Mouse (Mus musculus): ENCODE results near the gene Slc22a14. TPM values are rescaled to one million over a fixed set of nuclear protein-coding genes. Genes with fewer than 3 reads are reported as not detected.

Slc22a14 gene
- total RNA-seq, 1 experiment: 0.45 TPM

- in situ Hi-C loops (cut with MboI; ENCODE audit: low sequenced_read_pairs in 2 of 2, unreplicated experiment in 2 of 2): no loop called here
- H3K9ac ChIP-seq (ENCODE audit: insufficient read depth, low read depth, low read length, poor library complexity, severe bottlenecking): no peak overlapping the region
- no peaks in the 10 kb centered on the region for H3K4me1 ChIP-seq (ENCODE audit: control insufficient read depth in 2 of 2, insufficient read depth in 2 of 2, low read length in 2 of 2, poor library complexity in 1 of 2)
- H3K36me3 ChIP-seq (ENCODE audit: control insufficient read depth, insufficient read depth, low read length, poor library complexity, severe bottlenecking): peaks cover 27% of the 10 kb centered on the region
- H3K27ac ChIP-seq (ENCODE audit: insufficient read depth, low read depth, low read length, poor library complexity, severe bottlenecking): no peak overlapping the region
- no peak for DNase-seq (ENCODE audit: low read depth, low spot score)
- H3K4me3 ChIP-seq (ENCODE audit: insufficient read depth in 1 of 2, low read depth in 1 of 2, low read length in 2 of 2, poor library complexity in 1 of 2, severe bottlenecking in 1 of 2): no peak overlapping the region
- TF ChIP-seq ZNF384 (IDR thresholded peaks at IDR 0.05; ENCODE audit: low read depth, low read length) (no peak), CHD2 (IDR thresholded peaks at IDR 0.05; ENCODE audit: low read depth, low read length) (no peak), ZC3H11A (IDR thresholded peaks at IDR 0.05; ENCODE audit: borderline replicate concordance, low read depth, low read length) (no peak), HCFC1 (IDR thresholded peaks at IDR 0.05; ENCODE audit: borderline replicate concordance, insufficient read depth, low read length) (no peak), MAFK (IDR thresholded peaks at IDR 0.05; ENCODE audit: insufficient read depth, low read depth, low read length) (no peak)
- H3K9me3 ChIP-seq (ENCODE audit: control insufficient read depth, insufficient read depth, low read depth, low read length): no peaks in the 10 kb centered on the region
These were observed 14.2 kb downstream of the Slc22a14 start for GRCm38 (mm10) chr9:119350947-119351705.

DNA sequence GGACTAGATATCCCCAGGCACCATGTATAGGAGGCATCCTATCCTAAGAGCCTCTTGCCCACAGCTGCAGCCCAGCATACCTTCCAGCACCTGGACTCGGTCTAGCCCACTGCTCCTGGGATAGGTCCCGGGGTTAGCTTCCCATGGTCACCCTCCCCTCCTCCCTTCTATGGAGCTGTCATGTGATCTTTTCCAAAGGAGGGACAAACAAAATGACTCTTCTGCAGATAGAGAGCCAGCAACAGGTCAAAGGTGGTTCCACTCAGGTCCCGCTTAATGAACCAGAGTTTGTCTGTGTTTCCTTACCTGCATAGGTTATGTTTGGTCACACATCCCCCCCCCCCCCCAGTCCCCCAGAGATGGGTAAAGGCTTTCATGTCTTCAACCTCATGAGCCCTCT lies 14.8 kb downstream of the Slc22a14 start:
- Histone ChIP-seq H3K36me3 (ENCODE audit: control insufficient read depth, insufficient read depth, low read length, poor library complexity, severe bottlenecking) (peaks cover 27% of the 10 kb centered on the region), H3K27ac (ENCODE audit: insufficient read depth, low read depth, low read length, poor library complexity, severe bottlenecking) (no peak overlapping the region), H3K9ac (ENCODE audit: insufficient read depth, low read depth, low read length, poor library complexity, severe bottlenecking) (no peak overlapping the region), H3K4me3 (ENCODE audit: insufficient read depth in 1 of 2, low read depth in 1 of 2, low read length in 2 of 2, poor library complexity in 1 of 2, severe bottlenecking in 1 of 2) (no peak overlapping the region), H3K9me3 (ENCODE audit: control insufficient read depth, insufficient read depth, low read depth, low read length) (no peaks in the 10 kb centered on the region), H3K4me1 (ENCODE audit: control insufficient read depth in 2 of 2, insufficient read depth in 2 of 2, low read length in 2 of 2, poor library complexity in 1 of 2) (no peaks in the 10 kb centered on the region)
- DNase-seq (ENCODE audit: low read depth, low spot score): no peak
- TF ChIP-seq MAFK (IDR thresholded peaks at IDR 0.05; ENCODE audit: insufficient read depth, low read depth, low read length): no peak
- no peak for TF ChIP-seq ZNF384 (IDR thresholded peaks at IDR 0.05; ENCODE audit: low read depth, low read length)
- no peak for TF ChIP-seq ZC3H11A (IDR thresholded peaks at IDR 0.05; ENCODE audit: borderline replicate concordance, low read depth, low read length)
- TF ChIP-seq CHD2 (IDR thresholded peaks at IDR 0.05; ENCODE audit: low read depth, low read length): no peak
- no peak for TF ChIP-seq HCFC1 (IDR thresholded peaks at IDR 0.05; ENCODE audit: borderline replicate concordance, insufficient read depth, low read length)
- in situ Hi-C loops (cut with MboI; ENCODE audit: low sequenced_read_pairs in 2 of 2, unreplicated experiment in 2 of 2): no loop called here

- H3K36me3 ChIP-seq (ENCODE audit: control insufficient read depth, insufficient read depth, low read length, poor library complexity, severe bottlenecking): peaks cover 43% of the 10 kb centered on the region
- H3K9me3 ChIP-seq (ENCODE audit: control insufficient read depth, insufficient read depth, low read depth, low read length): no peaks in the 10 kb centered on the region
- in situ Hi-C loops (cut with MboI; ENCODE audit: low sequenced_read_pairs in 2 of 2, unreplicated experiment in 2 of 2): no loop called here
- peaks cover 3 to 6% of the 10 kb centered on the region in 2 experiments; a peak in 2 of 4 replicates for H3K4me1 ChIP-seq (ENCODE audit: control insufficient read depth in 2 of 2, insufficient read depth in 2 of 2, low read length in 2 of 2, poor library complexity in 1 of 2)
- TF ChIP-seq CHD2 (IDR thresholded peaks at IDR 0.05; ENCODE audit: low read depth, low read length): no peak
- TF ChIP-seq ZC3H11A (IDR thresholded peaks at IDR 0.05; ENCODE audit: borderline replicate concordance, low read depth, low read length): no peak
- no peak for TF ChIP-seq ZNF384 (IDR thresholded peaks at IDR 0.05; ENCODE audit: low read depth, low read length)
- no peak for TF ChIP-seq HCFC1 (IDR thresholded peaks at IDR 0.05; ENCODE audit: borderline replicate concordance, insufficient read depth, low read length)
- no peak for TF ChIP-seq MAFK (IDR thresholded peaks at IDR 0.05; ENCODE audit: insufficient read depth, low read depth, low read length)
- H3K9ac ChIP-seq (ENCODE audit: insufficient read depth, low read depth, low read length, poor library complexity, severe bottlenecking): no peak overlapping the region
- H3K27ac ChIP-seq (ENCODE audit: insufficient read depth, low read depth, low read length, poor library complexity, severe bottlenecking): no peak overlapping the region
- H3K4me3 ChIP-seq (ENCODE audit: insufficient read depth in 1 of 2, low read depth in 1 of 2, low read length in 2 of 2, poor library complexity in 1 of 2, severe bottlenecking in 1 of 2): no peak overlapping the region
- DNase-seq (ENCODE audit: low read depth, low spot score): no peak
These were observed 19.0 kb downstream of the Slc22a14 start for GRCm38 (mm10) chr9:119346376-119346775.

GRCm38 (mm10) chr9:119342728-119343127 lies 22.6 kb downstream of the Slc22a14 start:
- Histone ChIP-seq H3K36me3 (ENCODE audit: control insufficient read depth, insufficient read depth, low read length, poor library complexity, severe bottlenecking) (peaks cover 24% of the 10 kb centered on the region; the same call in 1 of the 2 replicates), H3K9me3 (ENCODE audit: control insufficient read depth, insufficient read depth, low read depth, low read length) (no peaks in the 10 kb centered on the region), H3K27ac (ENCODE audit: insufficient read depth, low read depth, low read length, poor library complexity, severe bottlenecking) (no peak overlapping the region), H3K4me1 (ENCODE audit: control insufficient read depth in 2 of 2, insufficient read depth in 2 of 2, low read length in 2 of 2, poor library complexity in 1 of 2) (peaks cover 3 to 14% of the 10 kb centered on the region in 2 experiments; a peak in 2 of 4 replicates), H3K4me3 (ENCODE audit: insufficient read depth in 1 of 2, low read depth in 1 of 2, low read length in 2 of 2, poor library complexity in 1 of 2, severe bottlenecking in 1 of 2) (no peak overlapping the region), H3K9ac (ENCODE audit: insufficient read depth, low read depth, low read length, poor library complexity, severe bottlenecking) (no peak overlapping the region)
- no peak for TF ChIP-seq CHD2 (IDR thresholded peaks at IDR 0.05; ENCODE audit: low read depth, low read length)
- TF ChIP-seq MAFK (IDR thresholded peaks at IDR 0.05; ENCODE audit: insufficient read depth, low read depth, low read length): no peak
- no peak for TF ChIP-seq ZNF384 (IDR thresholded peaks at IDR 0.05; ENCODE audit: low read depth, low read length)
- TF ChIP-seq ZC3H11A (IDR thresholded peaks at IDR 0.05; ENCODE audit: borderline replicate concordance, low read depth, low read length): no peak
- no peak for TF ChIP-seq HCFC1 (IDR thresholded peaks at IDR 0.05; ENCODE audit: borderline replicate concordance, insufficient read depth, low read length)
- in situ Hi-C loops (cut with MboI; ENCODE audit: low sequenced_read_pairs in 2 of 2, unreplicated experiment in 2 of 2): no loop called here
- no peak for DNase-seq (ENCODE audit: low read depth, low spot score)
